8 mouse cellular contexts compared by ENCODE assay signal in the genomic region with DNA sequence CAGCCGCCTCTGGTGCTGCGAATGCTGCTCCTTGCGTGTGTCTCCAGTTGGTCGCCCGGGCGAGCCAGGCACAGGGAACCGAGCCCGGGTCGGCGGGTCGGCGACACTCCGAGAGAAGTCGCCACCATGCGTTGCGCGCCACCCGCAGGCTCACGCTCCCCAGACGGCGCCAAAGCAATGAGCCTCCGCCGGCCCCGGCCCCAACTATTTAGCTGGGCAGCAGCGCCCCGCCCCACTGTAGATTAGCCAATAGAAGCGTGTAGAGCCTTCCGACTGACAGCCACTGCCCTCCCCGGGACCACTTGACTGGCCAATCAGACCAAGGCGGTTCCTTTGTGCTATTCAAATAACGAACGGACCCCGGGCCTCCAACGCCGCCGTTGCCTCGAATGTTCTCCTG. TPM values are rescaled to one million over a fixed set of nuclear protein-coding genes. Genes with fewer than 3 reads are reported as not detected.
DNase-seq lines count a peak whose midpoint lies in the region; ATAC-seq and TF ChIP-seq lines count a peak whose summit lies in the region.

Gene Ier5l, minus strand, starts transcription at position 181 of the 400 bp plus-strand sequence.

- TF ChIP-seq CTCF in stomach, postnatal 0 days (IDR thresholded peaks at IDR 0.05; ENCODE audit: low read depth): peak; percentile 27

- H3K4me3 ChIP-seq in forebrain, embryonic 14.5 days (ENCODE audit: low read depth, low read length): peak within 1 kb of the TSS; percentile 92
- H3K4me3 ChIP-seq in liver, embryonic 15.5 days (replicated peaks): peak within 1 kb of the TSS; percentile 55
- peak within 1 kb of the TSS; percentile 85 for H3K4me3 ChIP-seq in stomach, postnatal 0 days (ENCODE audit: low read depth, low read length)

- WGBS in forebrain, embryonic 14.5 days: under 1% methylated on average over 37 of the region's 37 CpGs
- under 1% methylated on average over 37 of the region's 37 CpGs for WGBS in liver, embryonic 15.5 days (ENCODE audit: insufficient replicate concordance)
- under 1% methylated on average over 37 of the region's 37 CpGs for WGBS in stomach, postnatal 0 days

- peak within 1 kb of the TSS; percentile 95 for H3K9ac ChIP-seq in forebrain, embryonic 14.5 days (ENCODE audit: low read length)
- peak within 1 kb of the TSS; percentile 47; the same call in 1 of the 2 replicates for H3K9ac ChIP-seq in liver, embryonic 15.5 days
- peak within 1 kb of the TSS; percentile 90 for H3K9ac ChIP-seq in stomach, postnatal 0 days (ENCODE audit: low read length)

- peak; percentile 57 for ATAC-seq in CD4-positive, CD25-positive, alpha-beta regulatory T cell, adult 4 months
- ATAC-seq in forebrain, embryonic 14.5 days: peak; percentile 90
- peak; percentile 56 for ATAC-seq in liver, embryonic 15.5 days (ENCODE audit: insufficient read depth)
- ATAC-seq in stomach, postnatal 0 days (ENCODE audit: low FRiP score, low TSS enrichment): peak; percentile 84

- intact Hi-C loops in heart, postnatal 10 days (cut with DNase I): loop anchor here (5.0 kb wide), 2 partner anchors 138 to 183 kb away; no protein-coding TSS in a partner anchor

- H3K4me2 ChIP-seq in forebrain, embryonic 14.5 days (ENCODE audit: low read length): peak within 1 kb of the TSS; percentile 87
- H3K4me2 ChIP-seq in liver, embryonic 15.5 days: peak within 1 kb of the TSS; percentile 72
- H3K4me2 ChIP-seq in stomach, postnatal 0 days (replicated peaks; ENCODE audit: low read depth): peak within 1 kb of the TSS; percentile 92

- no peaks in the 10 kb centered on the region for H3K9me3 ChIP-seq in forebrain, embryonic 14.5 days (replicated peaks; ENCODE audit: control insufficient read depth, low read length)
- H3K9me3 ChIP-seq in liver, embryonic 15.5 days (replicated peaks): no peaks in the 10 kb centered on the region
- no peaks in the 10 kb centered on the region for H3K9me3 ChIP-seq in stomach, postnatal 0 days (ENCODE audit: control insufficient read depth, low read length)

- DNase-seq in c-Kit-positive CD71-negative TER-119-negative erythroid progenitor cells, embryonic 14.5 days (ENCODE audit: low read depth): peak; percentile 69
- peak; percentile 98 for DNase-seq in forebrain, embryonic 14.5 days (ENCODE audit: low spot score)
- DNase-seq in heart, postnatal 10 days: peak; percentile 98
- peak; percentile 97 to 98 for DNase-seq in kidney, postnatal 4 days
- DNase-seq in neural tube, embryonic 10.5 days (ENCODE audit: extremely low spot score, low spot score): peak; percentile 98
- peak; percentile 93 for DNase-seq in stomach, postnatal 0 days (ENCODE audit: low spot score)

- no peaks in the 10 kb centered on the region for H3K27me3 ChIP-seq in forebrain, embryonic 14.5 days (replicated peaks; ENCODE audit: control insufficient read depth, insufficient read depth, low read length)
- peaks cover 89% of the 10 kb centered on the region for H3K27me3 ChIP-seq in liver, embryonic 15.5 days
- H3K27me3 ChIP-seq in stomach, postnatal 0 days (ENCODE audit: control insufficient read depth, insufficient read depth, low read length): no peaks in the 10 kb centered on the region

- peak within 1 kb of the TSS; percentile 90 for H3K27ac ChIP-seq in forebrain, embryonic 14.5 days (ENCODE audit: low read depth, low read length)
- H3K27ac ChIP-seq in liver, embryonic 15.5 days (replicated peaks): no peak within 1 kb of the TSS
- H3K27ac ChIP-seq in stomach, postnatal 0 days (replicated peaks): peak within 1 kb of the TSS; percentile 94

- TF ChIP-seq EP300 in stomach, postnatal 0 days (optimal IDR thresholded peaks at IDR 0.05): no peak

- no peaks in the 10 kb centered on the region for H3K36me3 ChIP-seq in forebrain, embryonic 14.5 days (ENCODE audit: control insufficient read depth, insufficient read depth, low read length)
- H3K36me3 ChIP-seq in liver, embryonic 15.5 days (replicated peaks): no peaks in the 10 kb centered on the region
- H3K36me3 ChIP-seq in stomach, postnatal 0 days (ENCODE audit: control insufficient read depth, insufficient read depth, low read length): no peaks in the 10 kb centered on the region

- H3K4me1 ChIP-seq in forebrain, embryonic 14.5 days (ENCODE audit: control insufficient read depth, insufficient read depth, low read length): peaks cover 16% of the 10 kb centered on the region; the same call in 1 of the 2 replicates
- peaks cover 40% of the 10 kb centered on the region for H3K4me1 ChIP-seq in liver, embryonic 15.5 days (replicated peaks)
- peaks cover 4% of the 10 kb centered on the region; the same call in 1 of the 2 replicates for H3K4me1 ChIP-seq in stomach, postnatal 0 days (replicated peaks; ENCODE audit: control insufficient read depth, insufficient read depth)

RNA-seq across cellular contexts. Expression of gene Ier5l, which starts in this region (rescaled TPM):
- under 1 TPM in 1 of 2 experiments, not detected in 1; 0.20 TPM for polyA plus RNA-seq in CD4-positive, CD25-positive, alpha-beta regulatory T cell, adult 4 months (2017; shearing (Covaris generic))
- polyA plus RNA-seq in forebrain, embryonic 14.5 days (2014; fragmentation: Nextera tagmentation; extraction: Ambion mirVana): 3.0 and 3.6 TPM in 2 replicates
- 10 to 100 TPM in 1 of 2 experiments, 1 to 10 TPM in 1; 9.5 to 12.2 TPM for total RNA-seq in heart, postnatal 10 days (2021)
- polyA plus RNA-seq in liver, embryonic 15.5 days (2015; fragmentation: Nextera tagmentation; extraction: Ambion mirVana): 0.06 and 0.16 TPM in 2 replicates
- polyA plus RNA-seq in stomach, postnatal 0 days (2015; fragmentation: Nextera tagmentation; extraction: Ambion mirVana): 1.8 and 4.4 TPM in 2 replicates

Comparison
In these comparisons a context has a peak if more than half of its experiments do, and no peak if none do; other contexts are left out.
1. Peak in ATAC-seq in CD4-positive, CD25-positive, alpha-beta regulatory T cell, adult 4 months; RNA of the gene not detected or under 1 TPM.
2. Peak in ATAC-seq, H3K4me3 ChIP-seq, H3K9ac ChIP-seq and H3K4me2 ChIP-seq in liver, embryonic 15.5 days; RNA of the gene not detected or under 1 TPM.